Comparison of ENCODE assay signal across 9 mouse cellular contexts in genomic region chr7:127773664-127774384, GRCm38 (mm10). TPM values are rescaled to one million over a fixed set of nuclear protein-coding genes. Genes with fewer than 3 reads are reported as not detected.
DNase-seq lines count a peak whose midpoint lies in the region; ATAC-seq lines count a peak whose summit lies in the region.
"Had no signal": no experiment of that assay in that cellular context is flagged by ENCODE, and none has a peak within 500 bp of the region (broad histone marks: within the 10 kb centered on the region; RNA-seq: fewer than 3 reads in every experiment).

No protein-coding gene starts in this region.

- 43% methylated on average over 9 of the region's 9 CpGs for WGBS in hindbrain, embryonic 11.5 days
- 45% methylated on average over 9 of the region's 9 CpGs for WGBS in limb, embryonic 11.5 days
- 39% methylated on average over 9 of the region's 9 CpGs for WGBS in neural tube, embryonic 11.5 days

- H3K9me3 ChIP-seq in hindbrain, embryonic 11.5 days (ENCODE audit: control insufficient read depth, low read length): no peaks in the 10 kb centered on the region
- H3K9me3 ChIP-seq in limb, embryonic 11.5 days (ENCODE audit: control insufficient read depth, low read length): no peaks in the 10 kb centered on the region
- H3K9me3 ChIP-seq in neural tube, embryonic 11.5 days (ENCODE audit: control insufficient read depth, low read length): no peaks in the 10 kb centered on the region

- H3K4me1 ChIP-seq in hindbrain, embryonic 11.5 days (replicated peaks; ENCODE audit: control insufficient read depth, insufficient read depth, low read length): peaks cover 9% of the 10 kb centered on the region; the same call in 1 of the 2 replicates
- peaks cover 17% of the 10 kb centered on the region for H3K4me1 ChIP-seq in limb, embryonic 11.5 days (ENCODE audit: control insufficient read depth, insufficient read depth, low read length)
- peaks cover 15% of the 10 kb centered on the region for H3K4me1 ChIP-seq in neural tube, embryonic 11.5 days (ENCODE audit: control insufficient read depth, insufficient read depth, low read length)

- no peak for ATAC-seq in hindbrain, embryonic 11.5 days (ENCODE audit: low FRiP score)
- ATAC-seq in limb, embryonic 11.5 days (ENCODE audit: insufficient number of reproducible peaks, low FRiP score, low TSS enrichment, low read depth): no peak
- no peak for ATAC-seq in neural tube, embryonic 11.5 days (ENCODE audit: insufficient read depth, low FRiP score, low TSS enrichment)

- no peak overlapping the region for H3K27ac ChIP-seq in hindbrain, embryonic 11.5 days (ENCODE audit: low read depth, low read length)
- H3K27ac ChIP-seq in limb, embryonic 11.5 days (replicated peaks; ENCODE audit: low read depth, low read length): no peak overlapping the region
- H3K27ac ChIP-seq in neural tube, embryonic 11.5 days (ENCODE audit: low read depth, low read length): no peak overlapping the region

- H3K27me3 ChIP-seq in hindbrain, embryonic 11.5 days (ENCODE audit: control insufficient read depth, insufficient read depth, low read length): no peaks in the 10 kb centered on the region
- no peaks in the 10 kb centered on the region for H3K27me3 ChIP-seq in limb, embryonic 11.5 days (ENCODE audit: control insufficient read depth, insufficient read depth, low read length)
- no peaks in the 10 kb centered on the region for H3K27me3 ChIP-seq in neural tube, embryonic 11.5 days (ENCODE audit: control insufficient read depth, insufficient read depth, low read length)

- H3K36me3 ChIP-seq in hindbrain, embryonic 11.5 days (ENCODE audit: control insufficient read depth, insufficient read depth, low read length): no peaks in the 10 kb centered on the region
- H3K36me3 ChIP-seq in limb, embryonic 11.5 days (ENCODE audit: control insufficient read depth, insufficient read depth, low read length): no peaks in the 10 kb centered on the region; the same call in 1 of the 2 replicates
- H3K36me3 ChIP-seq in neural tube, embryonic 11.5 days (ENCODE audit: control insufficient read depth, insufficient read depth, low read length): no peaks in the 10 kb centered on the region

- no peak overlapping the region for H3K4me2 ChIP-seq in hindbrain, embryonic 11.5 days (replicated peaks; ENCODE audit: low read depth, low read length)
- H3K4me2 ChIP-seq in limb, embryonic 11.5 days (ENCODE audit: low read depth, severe bottlenecking): no peak overlapping the region
- H3K4me2 ChIP-seq in neural tube, embryonic 11.5 days (ENCODE audit: low read depth): no peak overlapping the region

- DNase-seq in ovary, postnatal 36 days (ENCODE audit: low spot score): peak; percentile 73
- DNase-seq in ovary, adult 18-20 months (ENCODE audit: low spot score): no peak
- DNase-seq in adrenal gland, adult (ENCODE audit: inconsistent age in 2 of 2, low spot score in 1 of 2): peak; percentile 78 to 91
- peak; percentile 75 for DNase-seq in embryo, embryonic 10 days (ENCODE audit: low spot score)
- peak; percentile 78 for DNase-seq in hindbrain, embryonic 11.5 days (ENCODE audit: low spot score)
- DNase-seq in limb, embryonic 11.5 days (ENCODE audit: low spot score): peak; percentile 75
- DNase-seq in neural tube, embryonic 11.5 days (ENCODE audit: low spot score): peak; percentile 73
- peak; percentile 49 for DNase-seq in yolk sac, embryonic 10.5 days (ENCODE audit: low spot score)

- H3K4me3 ChIP-seq in hindbrain, embryonic 11.5 days (ENCODE audit: low read depth, low read length): no peak overlapping the region
- no peak overlapping the region for H3K4me3 ChIP-seq in limb, embryonic 11.5 days (ENCODE audit: low read depth, low read length)
- no peak overlapping the region for H3K4me3 ChIP-seq in neural tube, embryonic 11.5 days (ENCODE audit: low read depth, low read length)

- no peak overlapping the region for H3K9ac ChIP-seq in hindbrain, embryonic 11.5 days (ENCODE audit: low read depth, low read length)
- H3K9ac ChIP-seq in limb, embryonic 11.5 days (ENCODE audit: low read length): no peak overlapping the region
- H3K9ac ChIP-seq in neural tube, embryonic 11.5 days (ENCODE audit: low read length): no peak overlapping the region

RNA-seq across cellular contexts. Expression of gene Setd1a, which starts 2.6 kb away (rescaled TPM):
- 21.3 and 22.4 TPM in 2 replicates for polyA plus RNA-seq in hindbrain, embryonic 11.5 days (2014; fragmentation: Nextera tagmentation; extraction: Ambion mirVana)
- polyA plus RNA-seq in limb, embryonic 11.5 days (2014; fragmentation: Nextera tagmentation; extraction: Ambion mirVana): 31.5 and 38.0 TPM in 2 replicates
- 27.2 and 28.5 TPM in 2 replicates for polyA plus RNA-seq in neural tube, embryonic 11.5 days (2014; fragmentation: Nextera tagmentation; extraction: Ambion mirVana)

RNA-seq across cellular contexts. Expression of gene Orai3, which starts 4.2 kb away (rescaled TPM):
- polyA plus RNA-seq in hindbrain, embryonic 11.5 days (2014; fragmentation: Nextera tagmentation; extraction: Ambion mirVana): 6.7 and 8.5 TPM in 2 replicates
- 11.7 and 12.3 TPM in 2 replicates for polyA plus RNA-seq in limb, embryonic 11.5 days (2014; fragmentation: Nextera tagmentation; extraction: Ambion mirVana)
- polyA plus RNA-seq in neural tube, embryonic 11.5 days (2014; fragmentation: Nextera tagmentation; extraction: Ambion mirVana): 5.5 and 6.5 TPM in 2 replicates

RNA-seq across cellular contexts. Expression of gene Gm49388, which starts 11.6 kb away (rescaled TPM):
- not detected in 2 replicates for polyA plus RNA-seq in hindbrain, embryonic 11.5 days (2014; fragmentation: Nextera tagmentation; extraction: Ambion mirVana)
- polyA plus RNA-seq in limb, embryonic 11.5 days (2014; fragmentation: Nextera tagmentation; extraction: Ambion mirVana): not detected in 2 replicates
- polyA plus RNA-seq in neural tube, embryonic 11.5 days (2014; fragmentation: Nextera tagmentation; extraction: Ambion mirVana): not detected in 2 replicates
- polyA plus RNA-seq: heart, embryonic 14.5 days had no signal

RNA-seq across cellular contexts. Expression of gene Hsd3b7, which starts 26.6 kb away (rescaled TPM):
- polyA plus RNA-seq in hindbrain, embryonic 11.5 days (2014; fragmentation: Nextera tagmentation; extraction: Ambion mirVana): 7.6 and 7.8 TPM in 2 replicates
- polyA plus RNA-seq in limb, embryonic 11.5 days (2014; fragmentation: Nextera tagmentation; extraction: Ambion mirVana): 7.0 and 8.0 TPM in 2 replicates
- 7.1 and 8.3 TPM in 2 replicates for polyA plus RNA-seq in neural tube, embryonic 11.5 days (2014; fragmentation: Nextera tagmentation; extraction: Ambion mirVana)

RNA-seq across cellular contexts. Expression of gene Fbxl19, which starts 29.5 kb away (rescaled TPM):
- 6.2 and 10.7 TPM in 2 replicates for polyA plus RNA-seq in hindbrain, embryonic 11.5 days (2014; fragmentation: Nextera tagmentation; extraction: Ambion mirVana)
- polyA plus RNA-seq in limb, embryonic 11.5 days (2014; fragmentation: Nextera tagmentation; extraction: Ambion mirVana): 9.8 and 10.9 TPM in 2 replicates
- polyA plus RNA-seq in neural tube, embryonic 11.5 days (2014; fragmentation: Nextera tagmentation; extraction: Ambion mirVana): 6.7 and 7.7 TPM in 2 replicates
